Mouse (Mus musculus) kidney, adult 8-10 months (tissue): Measurements from ENCODE around the gene Vezf1.
"Not testable (repeated sequence)": the region's sequence is repeated elsewhere in the genome, so short reads cannot be mapped to it uniquely, and the experiment has no call there.

Experiments used
- DNase-seq, 2 experiments: peaks; one replicate each; pipeline ENCODE4 v3.0.0; 2022

The Vezf1 gene

GRCm38 (mm10) chr11:88067586-88068410 is at the start of gene Vezf1:
Gene Vezf1 (plus strand): TSS chr11:88068279.
- peak; percentile 60 to 61 for DNase-seq

DNA sequence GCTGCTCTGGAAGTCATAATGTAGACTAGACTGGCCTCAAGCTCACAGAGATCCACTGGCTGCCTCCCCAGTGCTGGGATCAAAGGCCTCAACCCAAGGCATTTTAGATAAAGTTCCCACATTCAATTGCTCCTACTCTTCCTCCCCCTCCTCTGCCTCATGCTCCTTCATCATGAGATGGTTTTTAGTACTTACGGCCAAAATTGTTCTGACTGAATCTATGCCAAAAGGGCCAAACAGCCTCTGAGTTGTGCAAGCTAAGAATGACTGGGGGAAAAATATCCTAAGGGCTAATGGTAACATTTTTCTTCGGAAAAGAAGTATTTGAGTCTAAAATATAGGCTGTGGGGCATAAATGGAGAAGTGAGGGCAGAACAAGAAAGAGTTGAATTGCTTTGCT is 44.1 kb upstream of the Vezf1 start:
- DNase-seq: no peak

DNA sequence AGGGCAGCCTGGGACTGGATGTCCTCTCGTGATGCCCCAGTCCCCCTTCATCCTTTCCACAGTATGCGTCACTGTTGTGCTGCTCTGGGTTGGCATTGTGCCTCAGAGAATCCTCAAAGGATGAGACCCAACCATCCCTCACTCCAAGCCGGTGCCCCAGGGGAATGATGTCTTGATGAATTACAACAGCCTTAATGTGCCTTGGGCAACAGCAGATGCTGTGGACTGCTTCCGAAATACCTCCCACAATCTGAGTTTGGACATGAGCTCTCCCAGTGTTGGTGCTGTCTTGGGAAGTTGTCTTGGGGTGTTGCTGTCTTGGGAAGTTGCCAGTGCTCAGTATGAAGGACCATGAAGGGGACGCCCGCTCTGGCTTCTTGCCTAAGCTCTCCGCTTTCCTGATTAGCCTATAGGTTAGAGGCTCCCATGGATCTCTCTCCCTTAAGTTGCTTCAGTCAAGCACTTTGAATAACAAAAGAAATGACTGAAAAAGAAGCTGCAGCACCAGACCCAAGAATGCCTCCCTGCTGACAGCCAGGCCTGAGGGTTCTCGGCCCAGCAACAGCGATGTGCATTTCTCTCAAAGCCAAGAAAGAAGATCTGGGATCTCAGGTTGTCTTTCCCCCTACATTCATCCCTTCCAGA is 40.6 kb upstream of the Vezf1 start:
- no peak for DNase-seq

DNA sequence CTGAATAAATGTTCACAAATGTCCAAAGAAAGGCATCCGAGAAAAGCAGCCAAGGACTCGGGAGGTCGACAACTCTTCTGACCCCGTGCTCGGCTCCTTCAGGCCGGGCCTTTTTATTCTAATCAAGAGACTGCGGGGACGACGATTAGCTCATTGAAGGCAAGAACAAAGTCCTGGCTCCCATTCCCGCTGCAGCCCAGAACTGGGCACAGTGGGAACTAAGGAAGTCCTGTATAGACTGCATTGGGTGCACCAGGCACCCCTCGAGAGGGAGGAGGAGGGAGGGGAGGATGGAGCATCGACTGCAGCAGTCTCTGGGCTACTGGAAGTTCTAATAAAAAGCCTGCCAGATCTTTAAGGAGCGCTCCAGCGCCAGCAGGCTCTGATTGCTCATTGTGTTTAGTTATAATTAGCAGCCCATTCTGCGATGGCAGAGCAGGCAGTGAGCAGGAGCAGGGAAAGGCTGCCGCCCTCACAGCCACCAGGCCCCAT is 39.8 kb upstream of the Vezf1 start:
- no peak for DNase-seq

- DNase-seq: peak; percentile 20 to 40
These were observed 37.9 kb upstream of the Vezf1 start for GRCm38 (mm10) chr11:88030219-88030618.

GRCm38 (mm10) chr11:88030836-88031235 is 37.2 kb upstream of the Vezf1 start:
- no peak for DNase-seq

DNA sequence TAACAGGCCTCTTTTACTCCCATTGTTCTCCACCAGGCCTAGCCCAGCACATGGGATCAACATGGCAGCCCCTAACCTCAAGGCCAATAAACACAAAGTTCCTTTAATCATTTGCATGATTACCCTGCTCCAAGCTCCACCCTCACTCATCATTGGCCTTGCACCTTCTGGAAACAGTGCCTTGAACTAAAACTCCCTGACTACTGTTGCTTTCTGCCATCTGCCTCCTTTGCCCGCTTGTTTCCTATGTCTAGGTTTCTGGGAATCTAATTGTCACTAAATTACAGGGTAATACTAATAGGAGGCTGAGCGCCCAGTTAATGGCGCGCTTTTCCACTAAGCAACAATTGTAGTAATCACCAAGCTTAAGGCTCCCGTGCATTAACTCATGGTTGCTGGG is 36.3 kb upstream of the Vezf1 start:
- no peak for DNase-seq

DNA sequence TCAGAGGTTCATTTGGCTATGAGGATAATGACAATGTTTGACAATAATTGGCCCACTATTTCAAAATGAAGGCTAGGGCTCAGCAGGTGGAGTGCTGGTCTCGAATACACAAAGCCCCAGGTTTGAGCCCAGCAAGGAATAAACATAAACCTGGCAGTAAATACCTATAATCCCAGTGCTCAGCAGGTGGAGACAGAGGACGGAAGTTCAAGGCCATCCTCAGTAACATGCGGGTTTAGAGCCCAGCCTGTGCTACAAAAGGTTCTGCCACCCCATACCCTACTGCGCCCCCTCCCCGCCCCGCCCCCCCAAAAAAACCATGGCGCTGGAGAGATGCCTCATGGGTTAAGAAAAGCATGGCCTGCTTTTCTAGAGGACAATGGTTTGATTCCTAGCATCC is 32.1 kb upstream of the Vezf1 start:
- DNase-seq: no peak

GRCm38 (mm10) chr11:88036761-88037251 is 31.3 kb upstream of the Vezf1 start:
- no peak for DNase-seq

DNA sequence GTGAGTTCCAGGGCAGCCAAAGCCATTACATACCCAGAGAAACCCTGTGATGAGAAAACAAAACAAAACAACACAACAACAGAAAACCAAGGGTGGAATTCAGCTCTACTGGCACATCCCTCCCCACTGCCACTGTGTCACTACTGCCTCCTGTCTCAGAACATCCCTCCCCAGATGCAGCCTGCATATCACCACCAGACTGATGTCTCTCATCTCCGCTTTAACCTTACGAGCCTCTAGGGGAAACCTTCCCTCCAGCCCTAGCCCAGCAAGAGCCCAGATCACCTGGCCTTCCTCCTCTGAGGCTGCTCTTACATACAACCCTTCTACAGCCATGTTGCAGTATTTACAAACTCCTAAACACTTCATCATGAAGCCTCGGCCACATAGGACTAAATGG is 30.7 kb upstream of the Vezf1 start:
- DNase-seq: no peak

DNA sequence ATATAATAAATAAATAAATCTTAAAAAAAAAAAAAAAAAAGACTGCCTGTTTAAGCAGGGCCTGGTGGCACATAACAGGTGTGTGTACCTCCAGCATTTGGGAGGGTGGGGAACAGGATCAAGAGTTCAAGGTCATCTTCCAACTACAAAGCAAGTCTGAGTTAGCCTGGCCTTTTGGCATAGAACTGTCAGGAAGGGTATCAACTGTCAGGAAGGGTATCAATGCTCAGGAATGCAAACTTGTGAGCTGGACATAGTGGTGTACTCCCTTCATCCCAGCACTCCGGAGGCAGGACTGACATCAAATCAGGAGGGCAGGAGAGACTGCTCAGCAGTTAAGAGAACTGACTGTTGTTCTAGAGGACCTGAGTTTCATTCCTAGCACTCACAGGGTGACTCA is 29.0 kb upstream of the Vezf1 start:
- DNase-seq: no peak

- no peak for DNase-seq
These were observed 23.8 kb upstream of the Vezf1 start for GRCm38 (mm10) chr11:88044314-88044713.

GRCm38 (mm10) chr11:88045159-88045558 is 22.9 kb upstream of the Vezf1 start:
- not testable (repeated sequence) for DNase-seq

DNA sequence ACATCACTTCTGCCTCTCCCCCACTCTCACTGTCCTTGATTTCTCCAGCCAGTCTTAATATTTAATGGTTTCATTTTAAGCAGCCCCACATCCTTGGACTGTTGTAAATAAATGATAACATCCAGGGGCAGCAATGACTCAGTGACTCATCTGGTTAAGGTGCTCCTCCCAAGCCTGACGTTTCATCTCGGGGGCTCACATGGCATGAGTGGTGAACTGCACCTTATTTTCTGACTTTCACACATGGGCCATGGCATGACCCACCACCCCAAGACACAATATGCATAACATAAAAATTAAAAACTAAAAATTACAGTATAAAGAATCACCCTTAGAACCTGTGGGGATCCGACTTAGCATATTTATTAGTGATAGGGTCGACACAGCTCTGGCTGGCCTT is 22.2 kb upstream of the Vezf1 start:
- DNase-seq: no peak

DNA sequence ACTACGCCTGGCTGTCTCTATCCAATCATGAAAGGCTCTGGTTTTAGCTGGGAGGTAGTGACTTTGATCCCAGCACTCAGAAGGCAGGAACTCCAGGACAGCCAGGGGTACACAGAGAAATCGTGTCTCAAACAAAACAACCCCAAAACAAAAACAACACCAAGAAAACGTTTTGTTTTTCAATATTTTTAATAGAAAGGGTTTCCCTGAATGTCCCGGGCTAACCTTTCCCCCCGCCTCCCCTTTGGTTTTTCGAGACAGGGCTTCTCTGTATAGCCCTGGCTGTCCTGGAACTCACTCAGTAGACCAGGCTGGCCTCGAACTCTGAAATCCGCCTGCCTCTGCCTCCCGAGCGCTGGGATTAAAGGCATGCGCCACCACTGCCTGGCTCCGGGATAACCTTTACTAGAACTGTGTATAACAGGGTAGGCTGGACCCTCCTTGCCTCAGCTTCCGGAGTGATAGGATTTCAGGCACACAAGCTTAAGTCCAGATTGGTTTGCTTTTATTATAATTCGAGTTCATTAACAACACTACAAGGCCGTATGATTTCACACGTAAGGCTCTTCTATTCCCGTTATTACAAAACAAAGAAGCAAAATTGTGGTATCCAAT is 21.6 kb upstream of the Vezf1 start:
- no peak for DNase-seq

DNA sequence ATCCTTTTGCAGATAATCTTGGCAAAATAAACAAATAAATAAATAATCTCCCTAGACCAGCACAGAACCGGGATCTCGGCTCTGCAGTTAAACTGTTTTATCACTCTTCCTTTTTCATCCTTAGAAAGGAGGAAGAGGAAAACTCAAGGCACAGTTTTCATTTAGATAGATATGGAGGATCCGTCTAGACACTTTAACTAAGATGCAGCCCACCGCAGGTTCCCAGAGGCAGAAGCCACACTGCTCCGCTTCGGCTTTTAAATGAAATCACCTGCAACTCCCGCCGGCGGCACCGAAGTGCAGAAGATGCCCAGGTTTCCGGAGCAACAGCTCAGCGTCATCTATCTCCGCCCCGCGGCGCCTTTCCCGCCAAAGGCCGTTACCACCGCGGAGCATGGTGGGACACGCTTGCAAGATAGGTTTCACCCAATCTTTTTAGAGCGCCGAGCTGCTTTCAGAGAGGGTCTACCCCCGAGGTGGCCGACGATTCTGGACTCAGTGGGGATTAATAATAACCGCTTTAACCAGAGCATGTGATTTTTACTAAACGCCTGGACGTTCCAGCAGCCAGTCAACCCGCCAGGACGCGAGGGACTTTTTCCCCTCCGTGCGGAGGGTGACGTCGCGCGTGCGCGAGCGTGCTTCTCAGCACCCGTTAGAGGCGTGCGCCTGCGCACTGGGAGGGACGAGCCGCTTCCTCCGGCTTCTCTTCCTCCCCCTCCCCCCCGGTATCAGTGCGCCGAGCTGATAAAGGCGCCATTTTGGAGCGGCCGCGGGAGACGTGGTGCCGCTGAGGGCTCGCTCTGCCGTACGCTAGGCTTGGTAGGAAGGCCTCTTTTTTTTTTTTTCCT is 20.9 kb upstream of the Vezf1 start, which contains the start of gene Srsf1:
Gene Srsf1, plus strand, starts transcription at position 430 of the 851 bp plus-strand sequence.
- DNase-seq: peak; percentile 97

DNA sequence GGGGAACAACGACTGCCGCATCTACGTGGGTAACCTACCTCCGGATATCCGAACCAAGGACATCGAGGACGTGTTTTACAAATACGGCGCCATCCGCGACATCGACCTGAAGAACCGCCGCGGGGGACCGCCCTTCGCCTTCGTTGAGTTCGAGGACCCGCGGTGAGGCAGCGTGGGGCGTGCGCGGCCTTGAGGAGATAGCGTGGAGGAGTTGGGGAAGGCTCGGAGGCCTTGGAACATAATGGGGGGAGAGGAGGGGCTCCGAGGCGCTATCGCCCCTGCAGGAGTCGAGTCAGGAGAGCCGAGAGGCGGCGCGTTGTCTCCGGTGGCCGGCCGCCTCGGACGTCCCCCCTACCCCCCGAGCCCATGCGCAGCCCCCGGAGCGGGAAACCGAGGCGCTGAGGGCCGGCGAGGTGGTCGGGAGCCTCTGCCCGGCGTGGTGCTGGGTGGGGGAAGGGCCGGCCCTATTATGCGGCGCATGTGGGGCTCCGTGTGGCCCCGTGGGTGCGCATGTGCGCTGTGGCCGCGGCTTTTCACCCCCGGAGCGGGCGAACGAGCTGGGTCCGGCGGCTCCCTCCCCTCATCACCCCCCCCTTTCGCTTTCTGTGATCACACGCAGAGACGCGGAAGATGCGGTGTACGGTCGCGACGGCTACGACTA is 20.1 kb upstream of the Vezf1 start:
- peak; percentile 52 to 63 for DNase-seq

- DNase-seq: no peak
These were observed 19.0 kb upstream of the Vezf1 start for GRCm38 (mm10) chr11:88048961-88049670.

GRCm38 (mm10) chr11:88049732-88050131 is 18.3 kb upstream of the Vezf1 start:
- no peak for DNase-seq

- no peak for DNase-seq
These were observed 15.4 kb upstream of the Vezf1 start for GRCm38 (mm10) chr11:88052638-88053037.

GRCm38 (mm10) chr11:88053821-88054220 is 14.3 kb upstream of the Vezf1 start:
- no peak for DNase-seq
